29 mouse cellular contexts compared by ENCODE assay signal in the genomic region with DNA sequence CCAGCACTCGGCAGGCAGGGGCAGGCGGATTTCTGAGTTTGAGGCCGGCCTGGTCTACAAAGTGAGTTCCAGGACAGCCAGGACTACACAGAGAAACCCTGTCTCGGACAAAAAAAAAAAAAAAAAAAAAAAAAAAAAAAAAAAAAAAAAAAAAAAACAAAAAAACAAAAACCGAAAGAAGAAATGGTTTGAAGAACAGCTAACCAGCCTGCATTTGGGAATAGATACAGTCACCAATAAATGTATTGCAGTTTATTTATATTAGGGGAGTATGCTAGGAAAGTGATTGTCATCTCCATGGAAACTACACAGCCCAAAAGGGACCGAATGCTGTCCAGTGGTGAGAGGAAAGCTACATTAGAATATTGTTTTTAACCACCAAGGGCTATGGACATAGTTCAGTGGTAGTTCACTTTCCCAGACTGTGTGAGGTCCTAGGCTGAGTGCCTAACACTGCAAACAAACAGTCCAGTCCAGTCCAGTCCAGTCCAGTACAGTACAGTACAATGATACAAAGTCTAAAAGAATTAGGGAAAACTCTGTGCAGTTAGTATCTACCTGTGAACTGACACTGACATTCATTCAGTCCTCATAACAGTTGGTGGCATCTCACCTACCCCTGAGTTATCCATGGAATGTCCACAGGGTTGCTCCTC. TPM values are rescaled to one million over a fixed set of nuclear protein-coding genes. Genes with fewer than 3 reads are reported as not detected.
"Had no signal": no experiment of that assay in that cellular context is flagged by ENCODE, and none has a peak within 500 bp of the region (broad histone marks: within the 10 kb centered on the region; RNA-seq: fewer than 3 reads in every experiment).

No protein-coding gene starts in this region.

- H3K4me1 ChIP-seq: hindbrain, embryonic 12.5 days; limb, embryonic 10.5 days; limb, embryonic 12.5 days had no signal

- H3K9me3 ChIP-seq: hindbrain, embryonic 10.5 days; hindbrain, embryonic 12.5 days; intestine, embryonic 15.5 days; limb, embryonic 10.5 days; limb, embryonic 12.5 days had no signal

- H3K4me2 ChIP-seq: heart, embryonic 11.5 days; hindbrain, embryonic 12.5 days; hindbrain, embryonic 14.5 days; intestine, embryonic 15.5 days; limb, embryonic 12.5 days had no signal

- H3K27me3 ChIP-seq: hindbrain, embryonic 12.5 days; intestine, embryonic 15.5 days; limb, embryonic 12.5 days had no signal

- H3K9ac ChIP-seq: hindbrain, embryonic 12.5 days; hindbrain, embryonic 14.5 days; intestine, embryonic 15.5 days; limb, embryonic 12.5 days; liver, embryonic 14.5 days had no signal

- DNase-seq: gastrocnemius, postnatal 14 days; gastrocnemius, postnatal 36 days; heart, adult 11 months; heart, adult 2 months; heart, postnatal 10 days; heart, postnatal 4 days; kidney, adult 18-20 months; kidney, adult 8-10 months; kidney, postnatal 10 days; kidney, postnatal 25 days; kidney, postnatal 4 days had no signal

- H3K4me3 ChIP-seq: heart, adult 2 months; hindbrain, embryonic 10.5 days; hindbrain, embryonic 12.5 days; intestine, embryonic 15.5 days; layer of hippocampus, adult 2 months; left cerebral cortex, adult 2 months; limb, embryonic 10.5 days; limb, embryonic 12.5 days had no signal

- H3K36me3 ChIP-seq: hindbrain, embryonic 10.5 days; hindbrain, embryonic 12.5 days; intestine, embryonic 15.5 days; limb, embryonic 10.5 days; limb, embryonic 12.5 days had no signal

- H3K27ac ChIP-seq: heart, adult 2 months; hindbrain, embryonic 10.5 days; hindbrain, embryonic 12.5 days; hindbrain, embryonic 14.5 days; intestine, embryonic 15.5 days; layer of hippocampus, adult 2 months; left cerebral cortex, adult 2 months; limb, embryonic 10.5 days; limb, embryonic 12.5 days; liver, embryonic 14.5 days had no signal

- ATAC-seq: hindbrain, embryonic 16.5 days; inflammation-experienced regulatory T-cells, adult 6 months; intestine, embryonic 15.5 days; intestine, postnatal 0 days had no signal

RNA-seq across cellular contexts. Expression of gene Kcne2, which starts 50.1 kb away (rescaled TPM):
- total RNA-seq: gastrocnemius, adult 18-20 months; gastrocnemius, adult 8-10 months; gastrocnemius, postnatal 14 days; gastrocnemius, postnatal 36 days; heart, adult 2 months; heart, postnatal 10 days; heart, postnatal 25 days had no signal
- polyA plus RNA-seq: gonadal fat pad, adult 2 months; heart, adult 2 months; inflammation-experienced regulatory T-cells, adult 6 months; intestine, embryonic 15.5 days; kidney, embryonic 14.5 days; limb, embryonic 10.5 days; liver, embryonic 14.5 days had no signal
